Mouse (Mus musculus): ENCODE measurements at regions not wholly inside any gene's neighbourhood (a gene's known extent, or its start where the extent isn't known, plus 50 kb on each side); places are given as distances from the start of the nearest gene placed in this dataset.

DNA sequence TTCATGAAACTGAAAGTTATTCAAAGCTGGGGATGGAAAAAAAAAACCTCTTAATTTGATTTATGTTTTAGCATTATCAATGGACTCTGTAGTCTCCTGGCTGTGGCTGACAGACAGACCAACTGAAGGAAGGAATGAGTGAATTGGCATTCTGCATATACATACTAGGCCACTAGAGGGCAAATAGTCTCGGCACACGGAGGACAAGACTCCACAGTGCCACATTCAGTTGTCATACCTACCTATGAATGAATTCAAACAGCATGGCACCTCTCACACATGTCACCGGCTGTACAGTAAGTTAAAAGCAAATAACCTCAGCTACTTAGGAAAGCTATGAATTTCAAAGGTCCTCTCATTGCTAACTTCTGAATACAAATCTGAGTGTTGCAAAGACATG, 200.5 kb downstream of the Rab11fip2 start:
- no peaks in the 10 kb centered on the region for H3K27me3 ChIP-seq
- H3K4me2 ChIP-seq (replicated peaks), result no peak overlapping the region
- no peak overlapping the region for H3K9ac ChIP-seq
- no peak for ATAC-seq (ENCODE audit: insufficient number of reproducible peaks, low FRiP score, low TSS enrichment, low read depth)
- no peaks in the 10 kb centered on the region for H3K9me3 ChIP-seq (replicated peaks)
- no peak overlapping the region for H3K27ac ChIP-seq (replicated peaks)
- WGBS, result 20% methylated on average over 3 of the region's 3 CpGs
- peaks cover 9% of the 10 kb centered on the region for H3K4me1 ChIP-seq
- H3K4me3 ChIP-seq (replicated peaks), result no peak overlapping the region
- H3K36me3 ChIP-seq, result no peaks in the 10 kb centered on the region

DNA sequence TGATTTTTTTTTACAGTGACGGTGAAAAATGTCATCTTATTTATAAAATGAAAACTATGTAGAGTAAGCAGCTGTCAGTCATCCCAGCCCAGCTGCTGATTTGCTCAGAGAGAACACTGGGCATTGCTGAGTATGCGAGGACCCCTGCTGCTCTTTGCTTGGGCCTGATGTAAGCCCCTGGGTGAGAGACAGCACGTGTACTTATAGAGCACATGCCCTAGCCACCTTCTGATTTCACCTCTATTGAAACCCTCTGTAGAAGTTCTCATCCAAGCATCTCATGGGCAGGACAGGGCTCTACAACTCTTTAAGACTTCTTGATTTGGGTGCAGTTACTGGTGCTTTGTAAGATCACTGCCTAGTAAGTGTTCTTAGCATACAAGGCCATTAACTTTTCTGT, 182.2 kb downstream of the Rab11fip2 start:
- Histone ChIP-seq H3K27me3 (no peaks in the 10 kb centered on the region), H3K4me2 (replicated peaks) (no peak overlapping the region), H3K9me3 (replicated peaks) (no peaks in the 10 kb centered on the region), H3K4me1 (no peaks in the 10 kb centered on the region), H3K9ac (no peak overlapping the region), H3K36me3 (no peaks in the 10 kb centered on the region), H3K4me3 (replicated peaks) (no peak overlapping the region), H3K27ac (replicated peaks) (no peak overlapping the region)
- 56% methylated on average over 3 of the region's 3 CpGs for WGBS
- no peak for ATAC-seq (ENCODE audit: insufficient number of reproducible peaks, low FRiP score, low TSS enrichment, low read depth)

DNA sequence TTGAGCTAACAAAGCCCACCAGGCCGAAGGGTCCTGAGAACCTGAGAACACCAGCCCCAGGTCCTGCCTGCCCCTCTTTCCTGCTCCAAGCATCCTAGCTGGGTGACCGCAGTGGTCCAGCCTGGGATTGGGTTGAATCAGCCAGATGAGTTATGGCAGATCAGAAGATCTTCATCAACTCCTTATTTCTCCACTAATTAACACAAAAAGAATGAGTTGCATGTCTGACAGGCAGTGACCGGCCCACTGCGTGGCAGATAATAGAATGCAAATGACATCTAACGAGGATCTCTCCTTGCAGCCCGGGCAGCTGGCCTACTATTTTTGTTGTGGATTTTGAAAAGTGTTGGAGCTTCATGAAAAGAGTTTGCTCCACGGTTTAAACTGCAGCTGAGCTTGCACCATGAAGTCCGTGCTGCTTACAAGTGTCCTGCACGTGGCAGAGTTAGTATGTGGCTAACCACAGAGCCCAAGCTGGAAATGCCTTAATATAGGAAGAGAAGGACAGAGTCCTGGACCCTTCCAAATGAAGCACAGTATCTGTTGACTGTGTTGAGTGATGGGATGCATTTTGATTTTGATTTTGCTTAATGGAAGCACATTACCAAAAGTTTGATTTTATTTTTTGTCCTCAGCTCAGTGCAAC, 158.9 kb downstream of the Rab11fip2 start:
- H3K4me3 ChIP-seq (replicated peaks), result no peak overlapping the region
- H3K36me3 ChIP-seq, result no peaks in the 10 kb centered on the region
- no peak overlapping the region for H3K4me2 ChIP-seq (replicated peaks)
- 34% methylated on average over 9 of the region's 9 CpGs for WGBS
- no peaks in the 10 kb centered on the region for H3K27me3 ChIP-seq
- H3K4me1 ChIP-seq, result no peaks in the 10 kb centered on the region
- no peaks in the 10 kb centered on the region for H3K9me3 ChIP-seq (replicated peaks)
- ATAC-seq (ENCODE audit: insufficient number of reproducible peaks, low FRiP score, low TSS enrichment, low read depth), result no peak
- no peak overlapping the region for H3K9ac ChIP-seq
- no peak overlapping the region for H3K27ac ChIP-seq (replicated peaks)

DNA sequence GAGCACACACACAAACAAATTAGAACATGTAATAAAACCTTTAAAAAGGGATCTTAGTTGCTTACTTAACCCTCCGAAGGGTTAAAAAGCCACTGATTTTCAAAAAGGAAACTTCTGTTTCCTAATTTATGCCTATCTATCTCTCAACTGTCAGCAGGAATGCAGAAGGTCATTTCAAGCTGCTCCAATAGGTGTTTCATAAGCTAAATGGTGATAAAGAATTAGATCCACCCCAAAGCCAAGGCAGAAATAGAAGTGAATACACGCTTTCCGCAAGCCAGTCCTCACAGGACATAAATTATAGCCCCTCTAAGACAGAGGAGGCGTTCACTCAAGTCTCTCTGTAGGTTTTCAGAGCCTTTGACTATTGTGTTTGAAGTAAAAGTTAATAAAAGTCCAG, 112.2 kb downstream of the Rab11fip2 start:
- no peak for ATAC-seq (ENCODE audit: insufficient number of reproducible peaks, low FRiP score, low TSS enrichment, low read depth)
- WGBS, result 83% methylated on average over 4 of the region's 4 CpGs

DNA sequence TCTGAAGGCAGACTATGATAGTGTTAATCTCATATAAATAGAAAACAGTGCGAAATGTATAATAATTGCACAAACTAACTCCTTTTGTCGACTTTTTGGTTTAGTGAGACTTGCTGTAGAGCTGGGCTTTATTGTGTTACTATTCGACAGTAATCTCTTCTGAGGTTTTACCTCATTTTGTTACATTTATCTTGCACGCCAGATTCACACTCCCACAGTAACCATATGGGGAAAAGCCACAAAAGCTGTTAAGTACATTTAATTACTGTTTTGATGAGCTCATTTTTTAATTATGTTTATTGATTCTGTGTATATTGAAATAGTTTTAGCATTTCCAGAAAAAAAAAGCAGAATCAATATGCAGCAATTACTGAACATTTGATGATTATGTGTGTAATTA, 106.3 kb downstream of the Rab11fip2 start:
- no peaks in the 10 kb centered on the region for H3K9me3 ChIP-seq (replicated peaks)
- no peaks in the 10 kb centered on the region for H3K27me3 ChIP-seq
- no peak overlapping the region for H3K9ac ChIP-seq
- no peak overlapping the region for H3K4me2 ChIP-seq (replicated peaks)
- H3K36me3 ChIP-seq, result no peaks in the 10 kb centered on the region
- no peaks in the 10 kb centered on the region for H3K4me1 ChIP-seq
- 74% methylated on average over 4 of the region's 4 CpGs for WGBS
- ATAC-seq (ENCODE audit: insufficient number of reproducible peaks, low FRiP score, low TSS enrichment, low read depth), result no peak
- no peak overlapping the region for H3K4me3 ChIP-seq (replicated peaks)
- no peak overlapping the region for H3K27ac ChIP-seq (replicated peaks)

More for the DNA sequence above, 112.2 kb downstream of the Rab11fip2 start:
- Histone ChIP-seq H3K27me3 (no peaks in the 10 kb centered on the region), H3K27ac (replicated peaks) (no peak overlapping the region), H3K4me2 (replicated peaks) (no peak overlapping the region), H3K4me1 (no peaks in the 10 kb centered on the region), H3K4me3 (replicated peaks) (no peak overlapping the region), H3K9ac (no peak overlapping the region), H3K36me3 (no peaks in the 10 kb centered on the region), H3K9me3 (replicated peaks) (no peaks in the 10 kb centered on the region)

DNA sequence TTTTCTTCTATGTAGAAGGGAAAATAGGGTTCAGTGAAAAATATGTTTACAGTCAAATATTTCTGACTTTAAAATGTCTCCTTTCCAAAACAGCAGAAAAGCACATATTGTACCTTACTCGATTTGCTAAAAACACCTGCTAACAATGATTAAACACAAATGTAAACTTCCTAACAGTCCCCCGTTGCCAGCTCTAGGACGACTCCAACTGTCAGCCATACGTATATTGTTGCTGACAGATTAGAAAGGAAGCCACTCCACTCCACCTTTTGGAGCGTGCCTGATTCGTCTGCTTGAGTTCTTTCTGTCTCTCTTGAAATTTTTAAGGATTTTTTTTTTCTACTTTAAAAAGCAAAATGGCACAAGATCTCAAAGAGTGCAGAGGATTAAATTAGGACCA, 105.8 kb downstream of the Rab11fip2 start:
- H3K4me1 ChIP-seq, result no peaks in the 10 kb centered on the region
- H3K4me3 ChIP-seq (replicated peaks), result no peak overlapping the region
- H3K27me3 ChIP-seq, result no peaks in the 10 kb centered on the region
- H3K9ac ChIP-seq, result no peak overlapping the region
- H3K27ac ChIP-seq (replicated peaks), result no peak overlapping the region
- no peaks in the 10 kb centered on the region for H3K36me3 ChIP-seq
- WGBS, result 33% methylated on average over 6 of the region's 6 CpGs
- H3K9me3 ChIP-seq (replicated peaks), result no peaks in the 10 kb centered on the region
- ATAC-seq (ENCODE audit: insufficient number of reproducible peaks, low FRiP score, low TSS enrichment, low read depth), result no peak
- H3K4me2 ChIP-seq (replicated peaks), result no peak overlapping the region

DNA sequence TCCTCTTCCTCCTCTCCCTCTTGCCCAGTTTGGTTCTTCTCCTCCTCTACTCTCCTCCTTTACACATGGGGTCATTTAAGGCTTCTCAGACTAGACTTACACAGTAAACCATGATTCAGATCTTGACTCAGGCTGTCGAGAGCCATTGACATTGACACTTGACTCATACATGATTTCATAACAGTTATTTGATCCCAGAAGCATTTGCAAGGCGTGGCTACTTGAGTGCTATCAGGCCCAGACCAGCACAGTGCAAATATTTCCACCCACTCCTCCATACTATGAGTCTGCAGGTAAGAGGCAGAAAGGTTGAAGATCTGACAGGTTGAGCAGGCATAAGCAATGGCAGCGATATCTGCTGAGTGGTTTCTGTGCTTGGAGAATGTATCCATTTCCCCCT, 99.2 kb downstream of the Rab11fip2 start:
- Histone ChIP-seq H3K36me3 (no peaks in the 10 kb centered on the region), H3K4me3 (replicated peaks) (no peak overlapping the region), H3K4me2 (replicated peaks) (no peak overlapping the region), H3K9me3 (replicated peaks) (no peaks in the 10 kb centered on the region), H3K4me1 (no peaks in the 10 kb centered on the region), H3K9ac (no peak overlapping the region), H3K27me3 (no peaks in the 10 kb centered on the region), H3K27ac (replicated peaks) (no peak overlapping the region)
- WGBS, result 66% methylated on average over 3 of the region's 3 CpGs
- no peak for ATAC-seq (ENCODE audit: insufficient number of reproducible peaks, low FRiP score, low TSS enrichment, low read depth)

DNA sequence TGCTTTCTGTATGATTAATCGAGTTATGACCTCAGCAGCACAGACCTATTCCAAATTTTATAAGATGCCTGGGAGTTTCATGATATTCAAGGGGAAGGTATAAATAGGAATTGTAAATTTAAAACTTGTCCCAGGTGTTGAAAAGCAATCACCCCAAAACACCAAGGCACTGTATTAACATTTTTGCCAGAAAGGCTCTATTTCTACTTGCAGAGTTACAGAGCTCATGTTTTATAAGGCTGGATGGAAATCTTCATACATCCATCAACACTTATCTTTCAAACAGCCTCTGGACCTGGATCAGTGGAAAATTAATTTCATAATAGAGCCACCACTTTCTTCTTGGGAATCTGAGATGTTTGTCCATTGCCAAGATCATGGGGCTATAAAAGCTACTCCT, 96.6 kb downstream of the Rab11fip2 start:
- H3K9me3 ChIP-seq (replicated peaks), result no peaks in the 10 kb centered on the region
- H3K27me3 ChIP-seq, result no peaks in the 10 kb centered on the region
- no peak overlapping the region for H3K9ac ChIP-seq
- no peaks in the 10 kb centered on the region for H3K36me3 ChIP-seq
- WGBS, result 86% methylated on average over 1 of the region's 1 CpGs
- H3K27ac ChIP-seq (replicated peaks), result no peak overlapping the region
- no peak for ATAC-seq (ENCODE audit: insufficient number of reproducible peaks, low FRiP score, low TSS enrichment, low read depth)
- no peaks in the 10 kb centered on the region for H3K4me1 ChIP-seq
- no peak overlapping the region for H3K4me2 ChIP-seq (replicated peaks)
- H3K4me3 ChIP-seq (replicated peaks), result no peak overlapping the region

DNA sequence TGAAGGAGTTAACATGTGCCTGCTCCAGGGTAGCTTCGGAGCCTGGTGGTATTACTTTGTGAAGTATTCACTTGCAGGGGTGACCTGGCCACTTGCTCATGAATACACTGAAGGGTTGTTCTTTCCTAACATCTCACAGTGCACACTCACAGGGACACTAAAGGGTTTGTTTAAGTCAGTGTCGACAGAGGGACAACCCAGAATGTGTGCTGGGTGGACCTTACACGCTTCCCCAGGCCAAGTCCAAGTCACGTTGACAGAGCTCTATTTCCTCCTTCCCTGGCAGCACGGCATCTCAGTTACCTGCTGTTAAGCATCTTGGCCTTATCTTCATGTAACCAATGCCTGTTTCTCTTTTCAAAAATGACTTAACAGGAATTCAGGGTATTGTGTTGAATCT, 92.8 kb downstream of the Rab11fip2 start:
- Histone ChIP-seq H3K9ac (no peak overlapping the region), H3K27me3 (no peaks in the 10 kb centered on the region), H3K27ac (replicated peaks) (no peak overlapping the region), H3K4me3 (replicated peaks) (no peak overlapping the region), H3K4me1 (no peaks in the 10 kb centered on the region), H3K4me2 (replicated peaks) (no peak overlapping the region), H3K36me3 (no peaks in the 10 kb centered on the region), H3K9me3 (replicated peaks) (no peaks in the 10 kb centered on the region)
- no peak for ATAC-seq (ENCODE audit: insufficient number of reproducible peaks, low FRiP score, low TSS enrichment, low read depth)
- 42% methylated on average over 5 of the region's 5 CpGs for WGBS

DNA sequence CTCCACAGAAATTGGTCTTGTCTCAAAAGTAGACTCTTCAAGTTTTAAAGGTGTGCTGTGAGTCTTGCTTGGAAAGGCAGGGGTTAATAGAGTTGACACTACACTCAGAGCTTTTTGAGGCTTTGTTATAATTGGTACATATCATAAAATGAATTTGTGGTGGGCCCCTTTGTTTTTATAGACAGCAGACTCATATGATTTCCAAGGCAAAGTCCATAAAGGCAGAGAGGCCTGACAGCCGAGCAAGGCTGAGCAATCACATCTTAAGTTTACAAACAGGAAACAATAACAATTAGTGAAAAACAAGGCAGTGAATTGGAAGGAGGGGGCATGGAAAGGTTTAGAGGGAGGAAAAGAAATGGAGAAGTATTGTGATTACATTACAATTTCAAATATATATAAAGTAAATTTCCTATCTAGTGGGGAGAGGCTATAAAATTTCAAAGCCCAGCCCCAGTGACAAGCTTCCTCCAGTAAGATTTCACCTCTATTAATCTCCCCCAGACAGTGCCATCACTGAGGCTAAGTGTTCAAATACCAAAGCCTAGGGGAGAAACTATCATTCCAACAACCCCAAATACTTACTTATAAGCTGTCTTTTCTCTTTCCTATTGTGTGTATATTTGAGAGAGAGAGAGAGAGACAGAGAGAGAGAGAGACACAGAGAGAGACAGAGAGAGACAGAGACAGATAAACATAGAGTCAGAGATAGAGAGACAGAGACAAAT, 91.3 kb downstream of the Rab11fip2 start:
- Histone ChIP-seq H3K27ac (replicated peaks) (no peak overlapping the region), H3K36me3 (no peaks in the 10 kb centered on the region), H3K9me3 (replicated peaks) (no peaks in the 10 kb centered on the region), H3K9ac (no peak overlapping the region), H3K27me3 (no peaks in the 10 kb centered on the region), H3K4me1 (no peaks in the 10 kb centered on the region), H3K4me3 (replicated peaks) (no peak overlapping the region), H3K4me2 (replicated peaks) (no peak overlapping the region)
- no peak for ATAC-seq (ENCODE audit: insufficient number of reproducible peaks, low FRiP score, low TSS enrichment, low read depth)
- WGBS, result 32% methylated on average over 1 of the region's 1 CpGs
